Mouse (Mus musculus): ENCODE measurements around the gene Edc3.

- TF ChIP-seq CTCF (IDR thresholded peaks at IDR 0.05; ENCODE audit: insufficient read depth, low read depth, low read length): no peak
- TF ChIP-seq POLR2A (IDR thresholded peaks at IDR 0.05; ENCODE audit: insufficient read depth, low read depth, low read length): no peak
These were observed 90.4 kb downstream of the Edc3 start for GRCm38 (mm10) chr9:57798725-57799253.
